Mouse (Mus musculus) fat pad, adult 2 months (tissue): ENCODE measurements at regions not wholly inside any gene's neighbourhood (a gene's known extent, or its start where the extent isn't known, plus 50 kb on each side); places are given as distances from the start of the nearest gene placed in this dataset.

ENCODE experiments used
- DNase-seq: peaks from one replicate; pipeline ENCODE4 v3.0.0-alpha.2; 2011; ENCODE audit warnings: low read depth, low spot score; ENCODE audit errors: extremely low read depth

DNA sequence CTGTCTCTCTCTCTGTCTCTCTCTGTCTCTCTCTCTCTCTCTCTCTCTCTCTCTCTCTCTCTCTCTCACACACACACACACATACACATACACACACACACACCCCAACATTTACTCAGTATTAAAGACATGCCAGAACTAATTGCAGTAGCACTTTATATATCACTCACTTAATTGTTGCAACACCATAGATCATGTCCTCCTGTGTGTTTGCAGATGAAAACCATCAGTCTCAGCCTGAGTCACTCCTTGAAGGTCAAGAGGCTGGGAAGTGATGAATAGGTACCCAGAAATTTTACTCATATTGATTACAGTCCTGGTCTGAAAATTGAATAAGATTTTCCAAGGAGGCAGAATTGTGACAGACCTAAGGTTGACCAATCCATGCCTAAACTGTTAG, 812.9 kb upstream of the Lrrc6 start:
- no peak for DNase-seq

DNA sequence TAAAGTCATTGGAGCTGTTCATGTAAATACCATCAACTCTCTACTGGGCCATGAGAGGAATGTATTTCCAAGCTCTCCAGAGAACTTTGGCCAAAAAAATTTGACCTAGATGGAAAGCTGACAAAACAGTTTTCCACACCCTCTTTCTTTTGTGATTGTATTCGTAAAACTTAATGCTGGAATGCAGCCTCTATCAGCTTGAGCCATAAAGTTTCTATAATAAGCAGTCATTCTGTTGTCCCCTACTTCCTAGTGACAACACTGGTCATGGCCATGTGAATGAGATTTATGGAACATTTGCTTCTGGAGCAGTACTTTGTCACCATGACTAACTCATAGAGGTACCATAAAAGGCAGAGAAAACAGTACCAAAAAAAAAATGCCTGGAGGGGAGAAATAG, 805.0 kb upstream of the Lrrc6 start:
- no peak for DNase-seq

DNA sequence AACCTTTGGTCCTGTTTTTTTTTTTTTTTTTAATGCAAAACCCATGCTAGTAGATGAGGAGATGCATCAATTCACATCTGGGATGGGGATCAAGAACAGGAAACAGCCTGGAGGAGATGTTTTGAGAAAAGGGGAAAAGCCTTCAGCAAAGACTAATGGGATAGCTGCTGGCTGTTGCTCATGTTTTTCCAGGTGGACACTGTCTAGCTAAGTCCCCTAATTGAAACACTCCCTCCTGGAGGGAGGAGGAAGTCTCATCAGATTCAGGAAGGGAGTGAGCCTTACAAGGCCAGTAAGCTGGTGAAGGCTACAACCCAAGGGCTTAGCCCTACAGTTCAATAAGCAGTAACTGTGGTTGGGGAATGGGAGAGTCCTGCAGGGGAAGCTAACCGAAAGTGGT, 803.1 kb upstream of the Lrrc6 start:
- DNase-seq: no peak

DNA sequence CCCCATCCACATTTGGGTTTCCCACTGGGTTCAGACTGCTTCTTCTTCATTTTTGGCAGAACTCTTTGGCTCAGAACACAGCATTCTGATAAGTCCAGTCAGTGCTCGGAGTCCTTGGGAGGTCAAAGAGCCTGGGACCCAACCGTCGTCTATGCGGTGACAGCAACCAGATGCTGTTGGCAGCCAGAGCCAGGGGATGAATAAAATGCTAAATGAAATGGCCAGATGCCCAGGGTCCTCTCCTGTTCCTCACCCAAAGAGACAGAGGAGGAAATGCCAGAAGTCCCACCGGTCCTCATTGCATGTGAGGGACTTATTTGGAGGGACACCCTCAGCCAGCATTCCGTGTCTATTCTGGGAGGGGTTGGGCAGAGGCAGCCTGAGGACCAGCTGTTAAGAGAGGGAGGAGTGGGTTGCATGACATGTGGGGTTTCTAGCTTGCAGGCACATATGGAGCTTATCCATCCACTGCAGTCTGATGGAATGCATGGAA, 801.2 kb upstream of the Lrrc6 start:
- DNase-seq: no peak

DNA sequence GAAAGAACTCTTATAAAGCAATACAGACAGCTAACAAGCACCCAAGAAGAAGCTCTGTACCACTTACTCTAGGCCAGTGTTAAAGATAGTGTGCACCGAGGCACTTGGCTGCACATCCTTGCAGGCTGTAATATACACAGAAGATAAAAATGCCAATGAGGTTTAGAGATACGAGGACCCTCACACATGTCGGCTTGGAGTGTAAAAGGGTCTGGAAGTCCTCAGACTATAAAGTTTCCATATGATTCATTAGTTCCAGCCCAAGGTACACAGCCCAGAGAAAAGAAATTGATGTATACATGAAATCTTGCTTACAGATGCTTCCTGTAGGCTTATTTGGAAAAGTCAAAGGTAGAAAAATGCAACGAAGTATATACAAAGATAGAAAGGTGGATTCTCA, 800.3 kb upstream of the Lrrc6 start:
- no peak for DNase-seq

DNA sequence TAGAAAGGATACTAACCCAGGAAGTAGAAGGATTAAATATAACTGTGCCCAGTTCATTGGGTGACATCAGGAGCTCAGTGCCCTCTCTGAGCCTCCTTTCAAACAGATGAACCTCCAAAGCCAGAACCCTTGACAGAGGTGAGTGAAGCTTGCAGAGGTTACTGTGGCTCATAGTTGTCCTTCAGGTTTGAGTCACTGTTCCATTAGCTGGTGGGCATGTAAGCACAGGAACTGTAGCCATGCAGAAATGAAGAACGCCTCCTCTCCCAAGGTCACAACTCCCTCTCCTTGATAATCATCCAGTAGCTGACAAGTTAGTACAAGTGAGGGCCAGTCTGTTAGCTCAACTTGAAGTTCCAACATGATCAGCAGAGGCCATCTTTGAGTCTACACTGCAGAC, 794.1 kb upstream of the Lrrc6 start:
- peak; percentile 28 for DNase-seq

DNA sequence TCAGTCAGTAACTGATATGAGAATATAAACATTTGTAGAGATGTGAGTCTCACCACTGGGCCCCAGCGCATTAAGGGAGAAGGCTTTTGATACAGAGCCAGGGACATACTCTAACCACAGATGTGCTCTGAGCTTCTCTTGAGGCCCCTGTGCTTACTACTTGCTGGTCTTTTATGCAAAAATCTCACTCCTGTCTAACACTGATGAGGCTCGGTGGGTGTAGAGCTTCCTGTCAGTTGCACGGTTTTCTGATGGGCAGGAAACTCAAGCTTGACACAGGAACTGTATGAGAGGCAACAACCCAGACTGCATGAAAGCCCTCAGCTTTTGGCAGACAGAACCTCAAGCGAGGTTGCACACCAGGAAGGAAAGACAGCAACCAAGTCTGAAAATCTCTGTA, 789.0 kb upstream of the Lrrc6 start:
- DNase-seq: no peak

DNA sequence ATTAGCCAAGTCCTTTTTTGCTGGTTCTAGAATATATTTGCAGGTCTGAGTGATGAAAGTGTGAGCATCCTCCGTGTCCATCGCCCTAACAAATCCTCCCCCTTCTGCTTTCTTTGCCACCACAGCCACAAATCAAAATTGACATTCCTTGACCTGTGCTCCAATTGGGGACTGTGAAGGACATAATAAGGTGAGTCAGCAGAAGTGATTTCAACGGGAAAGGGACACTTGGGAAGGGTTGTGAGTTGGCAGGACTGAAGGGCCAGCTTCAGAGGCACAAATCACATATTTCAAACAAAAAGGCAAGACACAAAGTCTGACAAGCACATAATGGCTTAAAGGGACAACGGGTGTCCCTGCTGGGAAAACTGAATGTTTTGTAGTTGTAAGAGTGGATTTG, 784.2 kb upstream of the Lrrc6 start:
- no peak for DNase-seq

GRCm38 (mm10) chr15:67283275-67283972, 782.7 kb upstream of the Lrrc6 start:
- no peak for DNase-seq

DNA sequence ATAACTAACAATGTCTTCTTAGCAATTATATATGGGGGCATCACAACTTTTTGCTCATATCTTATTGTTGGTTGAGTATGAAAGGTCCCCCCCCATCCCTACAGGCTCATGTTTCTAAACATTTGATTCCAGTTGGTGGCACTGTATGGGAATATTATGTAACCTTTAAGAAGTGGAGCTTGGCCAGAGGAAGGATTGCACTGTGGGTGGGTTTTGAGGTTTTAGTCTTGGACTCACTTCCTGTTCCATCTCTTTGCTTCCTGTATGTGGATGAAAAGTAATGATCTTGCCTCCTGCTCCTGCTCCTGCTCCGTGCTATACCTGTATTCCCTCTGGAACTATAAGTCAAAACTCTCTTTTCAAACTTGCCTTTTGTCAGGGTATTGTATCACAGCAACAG, 778.2 kb upstream of the Lrrc6 start:
- DNase-seq: no peak

DNA sequence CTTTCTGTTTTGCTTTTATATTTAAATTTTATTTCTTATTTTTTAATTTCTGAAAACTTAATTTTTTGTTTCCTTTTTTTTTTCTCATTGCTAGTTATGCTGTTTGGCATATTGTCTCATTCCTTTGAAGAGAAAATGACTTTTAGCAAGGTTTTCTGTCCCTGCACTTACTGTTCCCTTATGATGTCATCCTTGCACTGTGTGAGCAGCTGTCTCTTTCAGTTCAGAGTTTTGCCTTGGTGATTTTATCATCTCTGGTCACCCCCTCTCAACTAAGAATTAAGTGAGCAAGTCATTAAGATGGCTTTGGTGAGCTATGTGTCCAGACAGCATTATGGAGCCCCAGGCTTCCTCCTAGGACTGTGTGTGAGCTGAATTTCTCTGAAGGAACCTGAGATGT, 774.3 kb upstream of the Lrrc6 start:
- no peak for DNase-seq

DNA sequence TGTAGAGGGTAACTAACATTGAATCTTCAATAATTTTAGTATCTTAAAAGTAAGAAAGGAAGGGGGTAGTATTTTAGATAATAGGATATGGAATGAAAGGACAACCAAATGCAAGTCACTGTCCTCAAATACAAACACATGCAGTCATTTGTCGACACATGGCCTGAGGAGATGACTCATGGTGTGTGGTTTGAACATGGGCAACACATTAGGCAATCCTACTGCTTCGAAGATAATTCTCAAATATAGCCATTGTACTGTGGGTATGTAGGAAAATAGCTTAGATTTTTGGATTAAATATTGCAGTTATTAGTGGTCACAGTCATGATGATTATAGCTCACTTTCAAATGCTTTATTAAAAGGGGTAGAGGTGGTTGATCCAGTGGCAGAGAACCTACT, 771.7 kb upstream of the Lrrc6 start:
- no peak for DNase-seq

- no peak for DNase-seq
Observed at GRCm38 (mm10) chr15:67263723-67264122, 763.0 kb upstream of the Lrrc6 start.

- DNase-seq: no peak
Observed at GRCm38 (mm10) chr15:67263313-67263712, 762.6 kb upstream of the Lrrc6 start.

DNA sequence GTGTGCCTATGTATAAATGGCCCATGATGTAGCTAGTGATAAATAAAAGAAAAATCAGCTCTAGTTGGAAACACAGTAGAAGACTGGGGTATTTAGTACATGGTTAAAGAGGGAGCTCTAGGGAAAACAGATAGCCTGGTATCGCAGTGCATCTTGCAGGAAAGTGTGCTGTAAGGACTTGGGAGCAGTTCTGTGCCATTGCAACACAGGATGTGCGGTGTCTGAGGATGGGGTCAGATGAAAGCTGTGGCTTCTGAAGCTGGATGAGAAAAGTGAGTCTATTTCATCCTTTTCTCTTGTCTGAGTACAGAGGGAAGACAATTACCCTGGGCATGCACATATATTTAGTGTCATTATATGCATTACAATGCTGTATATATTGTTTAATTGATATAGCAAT, 761.6 kb upstream of the Lrrc6 start:
- no peak for DNase-seq

- no peak for DNase-seq
Observed at GRCm38 (mm10) chr15:67260666-67261065, 760.0 kb upstream of the Lrrc6 start.

- DNase-seq: no peak
Observed at GRCm38 (mm10) chr15:67249147-67249546, 748.4 kb upstream of the Lrrc6 start.

- DNase-seq: no peak
Observed at GRCm38 (mm10) chr15:67248471-67248870, 747.8 kb upstream of the Lrrc6 start.

GRCm38 (mm10) chr15:67245658-67246268, 745.1 kb upstream of the Lrrc6 start:
- no peak for DNase-seq

DNA sequence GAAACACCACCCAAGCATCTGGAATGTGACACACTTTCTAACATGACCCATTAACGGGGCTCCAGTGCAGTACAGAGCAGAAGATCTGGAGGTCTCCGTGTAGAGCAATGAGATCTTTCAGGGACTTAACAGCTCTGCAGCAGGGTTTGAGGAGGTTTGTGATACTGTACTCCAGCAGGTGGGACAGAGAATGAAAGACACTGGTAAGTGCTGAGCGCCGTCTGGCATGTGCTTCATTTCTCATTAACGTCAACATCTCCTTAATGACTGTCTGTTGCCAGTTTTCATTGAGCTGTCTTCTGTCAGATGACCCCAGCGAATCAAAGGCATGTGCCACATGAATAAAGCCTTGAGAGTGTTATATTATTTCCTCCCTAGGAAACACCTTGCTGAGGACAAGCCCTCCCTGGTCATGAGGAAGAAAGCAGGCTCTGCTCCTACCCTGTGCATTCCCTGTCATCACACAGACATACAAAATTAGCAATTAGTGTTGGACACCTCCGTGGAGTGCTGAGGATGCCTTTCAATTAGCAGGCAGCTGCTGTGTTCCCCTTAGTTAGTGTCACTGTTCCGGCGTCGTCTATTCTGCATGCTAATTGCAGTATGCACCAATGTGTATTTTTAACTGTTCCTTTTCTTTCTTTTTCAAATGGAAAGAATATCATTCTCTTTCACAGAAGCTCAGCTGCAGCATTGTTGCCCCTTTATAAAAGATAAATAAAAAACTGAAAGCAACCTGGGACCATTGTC, 744.4 kb upstream of the Lrrc6 start:
- no peak for DNase-seq

GRCm38 (mm10) chr15:67235107-67235785, 734.5 kb upstream of the Lrrc6 start:
- DNase-seq: no peak

DNA sequence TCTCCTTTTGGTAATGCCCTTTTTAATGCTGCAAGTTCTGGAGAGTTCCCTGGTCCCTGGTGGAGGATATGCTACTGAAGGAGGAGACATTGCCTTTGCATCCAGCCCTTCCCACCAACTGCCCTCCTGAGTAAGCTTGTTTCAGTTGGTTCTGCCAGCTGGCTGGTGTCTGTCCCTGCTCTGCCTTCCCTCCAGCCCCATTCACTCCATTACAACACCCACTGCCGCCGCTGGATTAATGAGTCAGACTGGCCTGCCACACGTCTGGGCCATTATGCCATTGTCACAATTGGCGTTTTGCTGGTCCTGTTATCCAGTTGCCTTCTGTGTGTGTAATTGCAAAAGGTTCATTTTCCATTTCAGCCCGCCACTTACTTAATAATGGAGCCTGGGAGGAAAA, 728.6 kb upstream of the Lrrc6 start:
- DNase-seq: no peak
